Mouse (Mus musculus) heart, embryonic 14.5 days (tissue): ENCODE data around the gene Golga3. TPM values are rescaled to one million over a fixed set of nuclear protein-coding genes. Genes with fewer than 3 reads are reported as not detected.

ENCODE experiments used
- ATAC-seq: fragments of 200-750 bp; cut with Nextera tagmentation; 2 replicates; pipeline ENCODE4 v1.8.0; 2017; ENCODE audit warnings: low read depth, moderate TSS enrichment; ENCODE audit not compliant: insufficient number of reproducible peaks, insufficient read depth, low FRiP score
- H3K27ac ChIP-seq, 2 experiments: fragments of 200-500 bp in 1 of 2; fragments of 300-500 bp in 1 of 2; sonication (generic) in 1 of 2; replicated peaks in 1 of 2; 2 replicates each; pipeline ENCODE4 v1.5.1; 2012 to 2014; ENCODE audit warnings: low read depth in 2 of 2, low read length in 2 of 2, control low read depth in 1 of 2, mild to moderate bottlenecking in 1 of 2, mixed read lengths in 1 of 2; ENCODE audit not compliant: control insufficient read depth in 1 of 2, insufficient read depth in 1 of 2
- H3K27me3 ChIP-seq: fragments of 300-500 bp; sonication (generic); 2 replicates; pipeline ENCODE4 v1.6.1; 2014; ENCODE audit warnings: mild to moderate bottlenecking, low read length, control low read depth; ENCODE audit not compliant: control insufficient read depth, insufficient read depth
- H3K36me3 ChIP-seq: fragments of 300-500 bp; sonication (generic); 2 replicates; pipeline ENCODE4 v1.6.1; 2014; ENCODE audit warnings: mild to moderate bottlenecking, control low read depth, low read length, mixed read lengths; ENCODE audit not compliant: control insufficient read depth, insufficient read depth
- H3K4me1 ChIP-seq, 2 experiments: fragments of 200-500 bp in 1 of 2; fragments of 300-500 bp in 1 of 2; sonication (generic) in 1 of 2; 2 replicates each; pipeline ENCODE4 v1.6.1; 2012 to 2014; ENCODE audit warnings: low read length in 2 of 2, control low read depth in 1 of 2, mixed read lengths in 1 of 2; ENCODE audit not compliant: control insufficient read depth in 2 of 2, insufficient read depth in 2 of 2
- H3K4me2 ChIP-seq: fragments of 300-500 bp; sonication (generic); 2 replicates; pipeline ENCODE4 v1.6.1; 2014; ENCODE audit warnings: mild to moderate bottlenecking, low read length
- H3K4me3 ChIP-seq, 2 experiments: fragments of 200-500 bp in 1 of 2; fragments of 300-500 bp in 1 of 2; sonication (generic) in 1 of 2; 2 replicates each; pipeline ENCODE4 v1.5.1; 2012 to 2014; ENCODE audit warnings: low read length in 2 of 2, mild to moderate bottlenecking in 2 of 2, control low read depth in 1 of 2, low read depth in 1 of 2, moderate library complexity in 1 of 2; ENCODE audit not compliant: control insufficient read depth in 1 of 2, insufficient read depth in 1 of 2
- H3K9ac ChIP-seq: fragments of 300-500 bp; sonication (generic); 2 replicates; pipeline ENCODE4 v1.6.1; 2014; ENCODE audit warnings: mild to moderate bottlenecking, low read length
- H3K9me3 ChIP-seq: fragments of 300-500 bp; sonication (generic); 2 replicates; pipeline ENCODE4 v1.6.1; 2016; ENCODE audit warnings: low read length, control low read depth; ENCODE audit not compliant: control insufficient read depth
- WGBS: fragments of 180-500 bp; shearing (Covaris S2); extraction: QIAGEN DNeasy Blood & Tissue Kit; methylation state at CpG from one replicate; pipeline ENCODE4 v1.1.7; 2014; 5-methylcytosine and 5-hydroxymethylcytosine counted together
- polyA plus RNA-seq: library from polyadenylated mRNA; unstranded; fragments of >200 nt; fragmentation: Nextera tagmentation; extraction: Ambion mirVana; gene quantifications from 2 replicates; pipeline ENCODE4 v1.2.1, GENCODE M21; 2014

The Golga3 gene
- polyA plus RNA-seq, 1 experiment from 2014 or later: 18.7 TPM

DNA sequence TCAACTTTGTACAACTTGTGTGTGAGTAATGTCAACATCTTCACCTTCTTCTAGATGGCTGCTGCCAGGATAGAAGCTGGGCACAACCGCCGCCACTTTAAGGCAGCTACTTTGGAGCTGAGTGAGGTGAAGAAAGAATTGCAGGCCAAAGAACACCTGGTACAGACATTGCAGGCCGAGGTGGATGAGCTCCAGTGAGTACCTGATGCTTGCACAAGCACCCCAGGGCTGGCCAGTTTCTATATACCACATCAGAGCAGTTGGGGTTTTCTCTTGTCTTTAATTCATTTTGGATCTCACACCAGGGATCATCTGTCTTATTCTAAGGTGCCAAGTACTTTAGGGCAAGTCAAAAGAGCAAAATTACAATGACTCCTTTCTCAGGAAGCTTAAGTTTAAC, 40.3 kb downstream of the Golga3 start:
- Histone ChIP-seq H3K36me3 (peaks cover 99% of the 10 kb centered on the region), H3K4me3 (no peak overlapping the region), H3K4me2 (no peak overlapping the region), H3K9ac (no peak overlapping the region), H3K27ac (no peak overlapping the region), H3K4me1 (no peaks in the 10 kb centered on the region), H3K9me3 (no peaks in the 10 kb centered on the region), H3K27me3 (no peaks in the 10 kb centered on the region)
- ATAC-seq: no peak
- 87% methylated on average over 3 of the region's 3 CpGs for WGBS

DNA sequence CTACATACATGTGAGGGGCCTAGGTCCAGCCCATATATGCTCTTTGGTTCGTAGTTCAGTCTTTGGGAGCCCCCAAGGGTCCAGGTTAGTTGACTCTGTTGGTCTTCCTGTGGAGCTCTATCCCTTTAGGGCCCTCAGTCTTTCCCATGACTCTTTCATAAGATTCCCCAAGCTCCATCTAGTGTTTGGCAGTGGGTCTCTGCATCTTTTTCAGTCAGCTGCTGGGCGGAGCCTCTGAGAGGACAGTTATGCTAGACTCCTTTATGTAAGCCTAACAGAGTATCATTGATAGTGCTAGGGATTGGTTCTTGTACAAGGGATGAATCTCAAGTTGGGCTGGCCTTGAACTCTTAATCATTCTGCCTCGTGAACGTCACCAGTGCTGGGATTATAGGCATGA, 43.8 kb downstream of the Golga3 start:
- Histone ChIP-seq H3K9ac (no peak overlapping the region), H3K4me1 (no peaks in the 10 kb centered on the region), H3K9me3 (no peaks in the 10 kb centered on the region), H3K4me3 (no peak overlapping the region), H3K27ac (no peak overlapping the region), H3K4me2 (no peak overlapping the region), H3K27me3 (no peaks in the 10 kb centered on the region), H3K36me3 (peaks cover 94% of the 10 kb centered on the region)
- no peak for ATAC-seq
- WGBS: 92% methylated on average over 4 of the region's 4 CpGs

DNA sequence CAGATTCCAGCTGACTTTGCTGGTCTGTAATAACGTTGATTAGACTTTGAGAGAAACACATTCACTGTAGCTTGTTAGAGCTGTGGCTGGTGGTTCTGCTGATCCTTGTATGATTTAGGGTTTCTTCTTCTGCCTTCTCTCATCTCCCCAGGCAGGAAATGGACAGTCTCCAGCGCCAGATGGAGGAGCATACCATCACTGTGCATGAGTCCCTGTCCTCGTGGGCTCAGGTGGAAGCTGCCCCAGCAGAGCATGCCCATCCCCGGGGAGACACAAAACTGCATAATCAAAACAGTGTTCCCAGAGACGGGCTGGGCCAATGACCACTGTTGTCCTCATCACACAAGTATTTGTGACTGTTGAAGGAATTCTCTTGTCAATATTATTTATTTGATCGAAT, 46.3 kb downstream of the Golga3 start:
- Histone ChIP-seq H3K36me3 (peaks cover 91% of the 10 kb centered on the region), H3K4me3 (no peak overlapping the region), H3K4me2 (no peak overlapping the region), H3K4me1 (no peaks in the 10 kb centered on the region), H3K27ac (no peak overlapping the region), H3K27me3 (no peaks in the 10 kb centered on the region), H3K9me3 (no peaks in the 10 kb centered on the region), H3K9ac (no peak overlapping the region)
- no peak for ATAC-seq
- 79% methylated on average over 6 of the region's 6 CpGs for WGBS

DNA sequence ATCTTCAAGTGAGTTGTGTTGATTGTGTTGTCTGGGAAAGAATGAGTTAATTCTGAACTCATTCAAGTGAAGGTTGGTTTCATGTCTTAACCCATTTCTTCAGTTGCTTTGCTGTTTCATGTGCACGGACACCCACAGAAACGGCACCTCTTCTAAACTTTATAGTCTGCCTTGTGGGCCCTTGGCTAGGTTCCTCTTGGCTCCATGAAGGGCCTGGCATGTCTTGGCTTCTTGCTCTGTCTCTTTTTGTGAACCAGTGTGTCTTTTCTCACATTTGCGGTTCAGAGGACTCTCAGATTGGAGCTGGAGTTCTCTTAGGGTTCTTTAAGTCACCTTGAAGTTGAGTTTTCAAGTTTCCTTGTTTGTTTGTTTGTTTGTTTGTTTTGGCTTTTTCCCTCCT, 48.6 kb downstream of the Golga3 start:
- H3K4me2 ChIP-seq: no peak overlapping the region
- H3K4me3 ChIP-seq: no peak overlapping the region
- no peaks in the 10 kb centered on the region for H3K27me3 ChIP-seq
- peaks cover under 1 to 2% of the 10 kb centered on the region in 2 experiments; a peak in 1 of 4 replicates for H3K4me1 ChIP-seq
- no peaks in the 10 kb centered on the region for H3K9me3 ChIP-seq
- H3K36me3 ChIP-seq: peaks cover 70% of the 10 kb centered on the region
- H3K27ac ChIP-seq: no peak overlapping the region
- no peak for ATAC-seq
- 87% methylated on average over 3 of the region's 3 CpGs for WGBS
- H3K9ac ChIP-seq: no peak overlapping the region

DNA sequence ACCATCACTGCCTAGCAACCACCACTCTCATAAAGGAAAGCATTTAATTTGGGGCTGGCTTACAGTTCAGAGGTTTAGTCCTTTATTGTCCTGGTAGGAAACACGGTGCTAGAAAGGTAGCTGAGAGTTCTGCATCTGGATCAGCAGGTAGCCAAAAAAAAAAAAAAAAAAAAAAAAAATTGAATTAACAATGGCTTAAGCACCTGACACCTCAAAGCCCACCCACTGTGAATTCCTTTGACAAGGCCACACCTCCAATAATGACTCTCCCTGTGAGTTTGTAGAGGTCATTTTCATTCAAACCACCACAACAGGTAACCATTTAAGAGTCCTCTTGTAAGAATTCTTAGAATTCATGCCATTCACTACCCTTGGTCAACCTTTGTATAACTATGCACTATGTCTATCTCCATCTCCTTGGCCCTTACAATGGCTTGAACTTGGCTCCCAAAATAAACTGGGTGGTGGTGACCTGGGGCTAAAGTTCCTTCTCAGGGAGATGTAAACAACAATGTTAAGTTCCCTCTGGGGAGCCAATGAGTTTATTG, 50.9 kb downstream of the Golga3 start:
- Histone ChIP-seq H3K4me2 (no peak overlapping the region), H3K36me3 (peaks cover 46% of the 10 kb centered on the region), H3K9ac (no peak overlapping the region), H3K4me3 (no peak overlapping the region), H3K27me3 (no peaks in the 10 kb centered on the region), H3K4me1 (peaks cover 2 to 13% of the 10 kb centered on the region in 2 experiments; a peak in 3 of 4 replicates), H3K27ac (no peak overlapping the region), H3K9me3 (no peaks in the 10 kb centered on the region)
- ATAC-seq: no peak
- 35% methylated on average over 1 of the region's 1 CpGs for WGBS

DNA sequence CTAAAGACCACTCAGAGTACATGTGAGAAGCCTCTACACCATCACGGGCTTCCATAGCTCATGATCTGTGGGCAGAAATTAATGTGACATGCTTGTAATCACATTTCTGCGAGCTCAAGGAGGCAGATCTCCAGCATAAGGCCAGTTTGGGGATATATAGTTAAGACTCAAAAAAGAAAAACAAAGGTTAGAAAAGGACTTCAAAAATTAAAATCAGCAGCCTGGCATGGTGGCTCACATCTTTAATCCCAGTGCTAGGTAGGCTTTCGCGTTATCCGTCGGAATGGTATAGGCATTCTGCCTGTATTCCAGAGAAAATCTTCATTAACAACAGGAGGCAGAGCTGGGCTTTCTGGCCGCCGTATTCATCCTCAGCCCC, 53.9 kb downstream of the Golga3 start:
- Histone ChIP-seq H3K4me1 (peaks cover 2 to 13% of the 10 kb centered on the region in 2 experiments; a peak in 3 of 4 replicates), H3K4me3 (peak overlapping the region; percentile 97 to 99), H3K27me3 (no peaks in the 10 kb centered on the region), H3K9me3 (no peaks in the 10 kb centered on the region), H3K9ac (peak overlapping the region; percentile 98), H3K4me2 (peak overlapping the region; percentile 77), H3K27ac (peak overlapping the region; percentile 93 to 96), H3K36me3 (peaks cover 35% of the 10 kb centered on the region)
- no peak for ATAC-seq
- 7% methylated on average over 8 of the region's 8 CpGs for WGBS

DNA sequence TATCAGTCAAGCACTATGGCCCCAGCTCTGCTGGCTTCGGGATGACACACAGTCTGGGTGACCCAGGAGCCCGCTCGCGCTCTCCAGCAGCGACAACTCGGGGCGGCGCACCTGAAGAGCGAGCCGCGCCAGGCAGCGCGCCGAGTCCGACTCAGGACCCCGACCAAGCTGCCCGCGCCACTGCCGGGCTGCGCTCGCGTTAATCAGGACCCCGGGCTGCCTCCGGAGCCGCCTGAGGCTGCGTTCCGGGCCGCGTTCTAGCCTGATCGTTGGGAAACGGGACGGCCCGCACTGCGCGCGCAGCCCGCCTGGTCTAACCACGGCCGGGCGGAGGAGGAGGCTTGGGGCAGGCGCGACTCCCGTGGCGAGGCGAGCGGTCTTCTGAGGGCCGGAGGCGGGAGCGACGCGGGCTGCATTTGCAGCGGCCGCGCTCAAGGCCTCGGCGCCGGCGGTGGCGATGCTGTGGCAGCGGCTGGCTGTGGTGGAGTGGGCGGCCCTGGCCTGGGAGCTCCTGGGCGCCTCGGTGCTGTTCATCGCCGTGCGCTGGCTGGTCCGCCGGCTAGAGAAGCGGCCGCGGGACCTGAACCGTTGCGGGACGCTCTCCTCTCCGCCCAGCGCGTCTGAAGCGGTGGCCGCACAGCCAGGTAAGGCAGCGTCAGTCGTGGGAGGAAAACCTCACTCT, 54.4 kb downstream of the Golga3 start, which contains the start of gene Ankle2:
Ankle2 (plus strand) TSS at position 225 of the 682 bp plus-strand sequence.
- under 1% methylated on average over 71 of the region's 81 CpGs for WGBS
- H3K27me3 ChIP-seq: no peaks in the 10 kb centered on the region
- ATAC-seq: peak; percentile 93
- H3K9me3 ChIP-seq: no peaks in the 10 kb centered on the region
- H3K9ac ChIP-seq: peak within 1 kb of the TSS; percentile 98
- peaks cover 2 to 13% of the 10 kb centered on the region in 2 experiments; a peak in 3 of 4 replicates for H3K4me1 ChIP-seq
- H3K4me2 ChIP-seq: peak within 1 kb of the TSS; percentile 77
- H3K27ac ChIP-seq: peak within 1 kb of the TSS; percentile 96
- peak within 1 kb of the TSS; percentile 97 to 99 for H3K4me3 ChIP-seq
- peaks cover 37% of the 10 kb centered on the region for H3K36me3 ChIP-seq
